Mouse (Mus musculus) leukemia stem cell, adult 10-12 weeks (primary cell): Measurements from ENCODE around the gene Gm36245. TPM values are rescaled to one million over a fixed set of nuclear protein-coding genes. Genes with fewer than 3 reads are reported as not detected.

Source experiments
- polyA plus RNA-seq: library from polyadenylated mRNA; stranded (reverse); fragments of >175 nt; gene quantifications from 2 replicates; pipeline ENCODE4 v1.2.3, GENCODE M21; 2012; ENCODE audit warnings: low replicate concordance

Gm36245 gene
- polyA plus RNA-seq: not detected in 2 replicates

GRCm38 (mm10) chr15:77598958-77599357 lies at the start of gene Gm36245:
TSS of gene Gm36245 (plus strand) at chr15:77599258.

GRCm38 (mm10) chr15:77561792-77562191 lies 37.3 kb upstream of the Gm36245 start, which contains the start of gene 1700025B11Rik:
TSS of gene 1700025B11Rik (minus strand) at chr15:77561892.

GRCm38 (mm10) chr15:77595961-77596360 lies 3.1 kb upstream of the Gm36245 start, which contains the start of gene Apol10b:
TSS of gene Apol10b (minus strand) at chr15:77596125.

GRCm38 (mm10) chr15:77643176-77643575 lies 44.1 kb downstream of the Gm36245 start, which contains the start of gene Apol11b:
TSS of gene Apol11b (minus strand) at chr15:77643286.

Other genes starting within 250 kb of the Gm36245 start
- not detected in 2 replicates for gene Apol7a, start 200.1 kb upstream of the Gm36245 start, polyA plus RNA-seq
- gene Apol9a, start 188.1 kb upstream of the Gm36245 start, polyA plus RNA-seq: 0.34 TPM in 1 of 2 replicates, not detected in the other
- gene Apol7b, start 151.8 kb upstream of the Gm36245 start, polyA plus RNA-seq: not detected in 2 replicates
- 0.06 and 0.16 TPM in 2 replicates for gene Apol10a, start 122.2 kb upstream of the Gm36245 start, polyA plus RNA-seq
- gene Apol11a, start 91.0 kb upstream of the Gm36245 start, polyA plus RNA-seq: not detected in 2 replicates
- gene Apol7c, start 65.9 kb upstream of the Gm36245 start, polyA plus RNA-seq: not detected in 2 replicates
- not detected in 2 replicates for gene 1700025B11Rik, start 37.4 kb upstream of the Gm36245 start, polyA plus RNA-seq
- gene Apol10b, start 3.1 kb upstream of the Gm36245 start, polyA plus RNA-seq: 0.07 TPM in 1 of 2 replicates, not detected in the other
- gene Apol11b, start 44.0 kb downstream of the Gm36245 start, polyA plus RNA-seq: 2.8 and 4.6 TPM in 2 replicates
- gene Apol7e, start 99.6 kb downstream of the Gm36245 start, polyA plus RNA-seq: not detected in 2 replicates
- gene Apol9b, start 129.8 kb downstream of the Gm36245 start, polyA plus RNA-seq: 0.60 and 0.71 TPM in 2 replicates
- gene Apol8, start 157.7 kb downstream of the Gm36245 start, polyA plus RNA-seq: 3.9 and 21.4 TPM in 2 replicates
- 168 and 184 TPM in 2 replicates for gene Myh9, start 242.9 kb downstream of the Gm36245 start, polyA plus RNA-seq